Mouse (Mus musculus) CH12.LX (cell line): ENCODE measurements around the gene Rpl5.

Experiments used
- CHD2 ChIP-seq: IDR thresholded peaks from 2 replicates; pipeline ENCODE4 v1.6.1; 2011; ENCODE audit warnings: low read length, improper control_type of control experiment
- CTCF ChIP-seq, 2 experiments: IDR thresholded peaks in 1 of 2; conservative IDR thresholded peaks in 1 of 2; 2 replicates each; pipeline ENCODE4 v1.5.1; 2011 to 2012; ENCODE audit warnings: low read depth in 2 of 2, low read length in 2 of 2, improper control_type of control experiment in 1 of 2, inconsistent platforms in 1 of 2, mild to moderate bottlenecking in 1 of 2, moderate library complexity in 1 of 2
- E2F4 ChIP-seq: IDR thresholded peaks from 2 replicates; pipeline ENCODE4 v1.6.1; 2011; ENCODE audit warnings: low read depth, low read length, improper control_type of control experiment; ENCODE audit not compliant: insufficient replicate concordance
- MAFK ChIP-seq: IDR thresholded peaks from 2 replicates; pipeline ENCODE4 v1.6.1; 2011; ENCODE audit warnings: low read length, improper control_type of control experiment; ENCODE audit not compliant: insufficient replicate concordance
- MAX ChIP-seq: IDR thresholded peaks from 2 replicates; pipeline ENCODE4 v1.6.1; 2011; ENCODE audit warnings: low read length, improper control_type of control experiment
- MXI1 ChIP-seq: IDR thresholded peaks from 2 replicates; pipeline ENCODE4 v1.6.1; 2011; ENCODE audit warnings: mild to moderate bottlenecking, low read depth, low read length, improper control_type of control experiment
- NRF1 ChIP-seq: IDR thresholded peaks from 2 replicates; pipeline ENCODE4 v1.6.1; 2014; ENCODE audit warnings: low read depth, mild to moderate bottlenecking, inconsistent platforms, low read length, improper control_type of control experiment, moderate library complexity
- POLR2A ChIP-seq: IDR thresholded peaks from 2 replicates; pipeline ENCODE4 v1.6.1; 2011; ENCODE audit warnings: low read depth, mild to moderate bottlenecking, improper control_type of control experiment, low read length
- POLR2AphosphoS2 ChIP-seq: IDR thresholded peaks from 2 replicates; pipeline ENCODE4 v1.6.1; 2011; ENCODE audit warnings: low read depth, low read length, improper control_type of control experiment
- RAD21 ChIP-seq: IDR thresholded peaks from 2 replicates; pipeline ENCODE4 v1.6.1; 2011; ENCODE audit warnings: low read depth, mild to moderate bottlenecking, low read length, improper control_type of control experiment, moderate library complexity
- TCF12 ChIP-seq: IDR thresholded peaks from 2 replicates; pipeline ENCODE4 v1.6.1; 2014; ENCODE audit warnings: low read depth, mild to moderate bottlenecking, inconsistent platforms, low read length, improper control_type of control experiment
- USF2 ChIP-seq: conservative IDR thresholded peaks from 2 replicates; pipeline ENCODE4 v1.6.1; 2011; ENCODE audit warnings: low read depth, low read length, improper control_type of control experiment

- no peak for TF ChIP-seq TCF12
- TF ChIP-seq E2F4, result no peak
- no peak for TF ChIP-seq POLR2A
- no peak for TF ChIP-seq NRF1
- no peak for TF ChIP-seq MAFK
- no peak for TF ChIP-seq MAX
- TF ChIP-seq MXI1, result no peak
- no peak for TF ChIP-seq POLR2AphosphoS2
- TF ChIP-seq CTCF (conservative IDR thresholded peaks at IDR 0.05 in 1 of 2, IDR thresholded peaks at IDR 0.05 in 1 of 2; ENCODE audit: low read depth in 2 of 2, low read length in 2 of 2), result no peak
- no peak for TF ChIP-seq RAD21
- no peak for TF ChIP-seq CHD2
- no peak for TF ChIP-seq USF2
Measured at GRCm38 (mm10) chr5:107932556-107932955, 32.3 kb downstream of the Rpl5 start.
